Mouse (Mus musculus) MEL (cell line): ENCODE results near the gene Lrrc8e. TPM values are rescaled to one million over a fixed set of nuclear protein-coding genes. Genes with fewer than 3 reads are reported as not detected.

Source experiments
- DNase-seq: peaks from one replicate; pipeline ENCODE4 v3.0.0; 2011; ENCODE audit warnings: low read depth, low spot score
- H3K27ac ChIP-seq: 2 replicates; pipeline ENCODE4 v1.5.1; 2012; ENCODE audit warnings: low read depth, mild to moderate bottlenecking, control low read depth, low read length, moderate library complexity; ENCODE audit not compliant: control insufficient read depth
- H3K27me3 ChIP-seq, 2 experiments: fragments of 150-350 bp in 1 of 2; sonication (generic) in 1 of 2; 2 replicates each; pipeline ENCODE4 v1.6.1; 2012; ENCODE audit warnings: low read length in 2 of 2, mild to moderate bottlenecking in 2 of 2, improper control_type of control experiment in 1 of 2, moderate library complexity in 1 of 2; ENCODE audit not compliant: insufficient read depth in 2 of 2, control insufficient read depth in 1 of 2
- H3K36me3 ChIP-seq, 2 experiments: 2 replicates each; pipeline ENCODE4 v1.6.1; 2012 to 2014; ENCODE audit warnings: low read length in 2 of 2, improper control_type of control experiment in 1 of 2, inconsistent platforms in 1 of 2, mild to moderate bottlenecking in 1 of 2; ENCODE audit not compliant: insufficient read depth in 2 of 2, control insufficient read depth in 1 of 2
- H3K4me1 ChIP-seq, 2 experiments: fragments of 150-350 bp in 1 of 2; sonication (generic) in 1 of 2; 2 replicates each; pipeline ENCODE4 v1.6.1; 2012; ENCODE audit warnings: low read length in 2 of 2, improper control_type of control experiment in 1 of 2, mild to moderate bottlenecking in 1 of 2; ENCODE audit not compliant: insufficient read depth in 2 of 2, control insufficient read depth in 1 of 2
- H3K4me3 ChIP-seq, 2 experiments: fragments of 150-350 bp in 1 of 2; sonication (generic) in 1 of 2; 2 replicates each; pipeline ENCODE4 v1.5.1; 2012; ENCODE audit warnings: low read depth in 2 of 2, low read length in 2 of 2, mild to moderate bottlenecking in 2 of 2, moderate library complexity in 2 of 2, control low read depth in 1 of 2, improper control_type of control experiment in 1 of 2; ENCODE audit not compliant: control insufficient read depth in 1 of 2, insufficient read depth in 1 of 2
- H3K79me2 ChIP-seq: 2 replicates; pipeline ENCODE4 v1.6.1; 2012; ENCODE audit warnings: mild to moderate bottlenecking, low read length, moderate library complexity; ENCODE audit not compliant: control insufficient read depth, poor library complexity, insufficient read depth
- H3K9ac ChIP-seq: 2 replicates; pipeline ENCODE4 v1.6.1; 2012; ENCODE audit warnings: low read depth, mild to moderate bottlenecking, control low read depth, low read length, moderate library complexity; ENCODE audit not compliant: control insufficient read depth, poor library complexity, severe bottlenecking
- H3K9me3 ChIP-seq: fragments of 150-350 bp; sonication (generic); replicated peaks from 2 replicates; pipeline ENCODE4 v1.6.1; 2012; ENCODE audit warnings: mild to moderate bottlenecking, low read length, improper control_type of control experiment, moderate library complexity; ENCODE audit not compliant: insufficient read depth
- BHLHE40 ChIP-seq: IDR thresholded peaks from 2 replicates; pipeline ENCODE4 v1.6.1; 2012; ENCODE audit warnings: low read depth, mild to moderate bottlenecking, inconsistent platforms, low read length, improper control_type of control experiment, borderline replicate concordance
- CHD1 ChIP-seq: IDR thresholded peaks from 2 replicates; pipeline ENCODE4 v1.6.1; 2012; ENCODE audit warnings: low read depth, mild to moderate bottlenecking, inconsistent platforms, low read length, improper control_type of control experiment
- CTCF ChIP-seq, 3 experiments: IDR thresholded peaks in 2 of 3; conservative IDR thresholded peaks in 1 of 3; 2 replicates each; pipeline ENCODE4 v1.5.1; 2011 to 2012; ENCODE audit warnings: low read length in 3 of 3, low read depth in 2 of 3, mild to moderate bottlenecking in 2 of 3, improper control_type of control experiment in 1 of 3, inconsistent platforms in 1 of 3, mixed read lengths in 1 of 3, moderate library complexity in 1 of 3; ENCODE audit not compliant: control insufficient read depth in 1 of 3, insufficient read depth in 1 of 3, poor library complexity in 1 of 3, severe bottlenecking in 1 of 3
- ELF1 ChIP-seq: IDR thresholded peaks from 2 replicates; pipeline ENCODE4 v1.6.1; 2014; ENCODE audit warnings: low read depth, mild to moderate bottlenecking, inconsistent platforms, low read length, improper control_type of control experiment, moderate library complexity
- EP300 ChIP-seq, 2 experiments: IDR thresholded peaks; 2 replicates each; pipeline ENCODE4 v1.6.1; 2011; ENCODE audit warnings: improper control_type of control experiment in 2 of 2, low read length in 2 of 2, low read depth in 1 of 2, mild to moderate bottlenecking in 1 of 2
- ETS1 ChIP-seq: IDR thresholded peaks from 2 replicates; pipeline ENCODE4 v1.6.1; 2012; ENCODE audit warnings: low read depth, mild to moderate bottlenecking, inconsistent platforms, low read length, improper control_type of control experiment, moderate library complexity
- MAFK ChIP-seq: IDR thresholded peaks from 2 replicates; pipeline ENCODE4 v1.6.1; 2011; ENCODE audit warnings: low read depth, mild to moderate bottlenecking, low read length, improper control_type of control experiment, borderline replicate concordance
- MAZ ChIP-seq: IDR thresholded peaks from 2 replicates; pipeline ENCODE4 v1.6.1; 2012; ENCODE audit warnings: low read depth, mild to moderate bottlenecking, inconsistent platforms, low read length, improper control_type of control experiment
- MXI1 ChIP-seq: IDR thresholded peaks from 2 replicates; pipeline ENCODE4 v1.6.1; 2011; ENCODE audit warnings: mild to moderate bottlenecking, low read depth, low read length, improper control_type of control experiment
- POLR2A ChIP-seq, 2 experiments: IDR thresholded peaks; 2 replicates each; pipeline ENCODE4 v1.6.1; 2011 to 2012; ENCODE audit warnings: low read length in 2 of 2, mild to moderate bottlenecking in 2 of 2, control low read depth in 1 of 2, improper control_type of control experiment in 1 of 2, low read depth in 1 of 2, moderate library complexity in 1 of 2; ENCODE audit not compliant: control insufficient read depth in 1 of 2, insufficient read depth in 1 of 2, poor library complexity in 1 of 2
- RAD21 ChIP-seq: IDR thresholded peaks from 2 replicates; pipeline ENCODE4 v1.6.1; 2011; ENCODE audit warnings: mild to moderate bottlenecking, low read depth, low read length, improper control_type of control experiment
- TAL1 ChIP-seq: IDR thresholded peaks from 2 replicates; pipeline ENCODE4 v1.6.1; 2012; ENCODE audit warnings: mild to moderate bottlenecking, inconsistent platforms, low read length, moderate library complexity, mixed read lengths
- UBTF ChIP-seq: IDR thresholded peaks from 2 replicates; pipeline ENCODE4 v1.6.1; 2012; ENCODE audit warnings: low read depth, mild to moderate bottlenecking, inconsistent platforms, low read length, improper control_type of control experiment, moderate library complexity, borderline replicate concordance; ENCODE audit not compliant: insufficient read depth
- ZKSCAN1 ChIP-seq: IDR thresholded peaks from 2 replicates; pipeline ENCODE4 v1.6.1; 2012; ENCODE audit warnings: low read depth, mild to moderate bottlenecking, inconsistent platforms, low read length, improper control_type of control experiment, moderate library complexity
- polyA plus RNA-seq, 2 experiments: library from polyadenylated mRNA; stranded (reverse) in 1 of 2; unstranded in 1 of 2; fragments of >175 nt in 1 of 2; fragments of >200 nt in 1 of 2; gene quantifications; 2 replicates each; pipeline versions ENCODE4 v1.2.1 to v1.2.4; 2012; ENCODE audit warnings: low replicate concordance in 2 of 2, low read depth in 1 of 2; ENCODE audit not compliant: insufficient read length in 2 of 2, insufficient read depth in 1 of 2, missing spikeins in 1 of 2
- total RNA-seq: library from RNA; depleted of rRNA; stranded (reverse); fragments of 300-350 nt; gene quantifications from 2 replicates; pipeline ENCODE4 v1.2.3, GENCODE M21; 2012

Lrrc8e gene
- total and polyA plus RNA-seq, 3 experiments, result 0.35 to 0.36 TPM; not detected in 1

DNA sequence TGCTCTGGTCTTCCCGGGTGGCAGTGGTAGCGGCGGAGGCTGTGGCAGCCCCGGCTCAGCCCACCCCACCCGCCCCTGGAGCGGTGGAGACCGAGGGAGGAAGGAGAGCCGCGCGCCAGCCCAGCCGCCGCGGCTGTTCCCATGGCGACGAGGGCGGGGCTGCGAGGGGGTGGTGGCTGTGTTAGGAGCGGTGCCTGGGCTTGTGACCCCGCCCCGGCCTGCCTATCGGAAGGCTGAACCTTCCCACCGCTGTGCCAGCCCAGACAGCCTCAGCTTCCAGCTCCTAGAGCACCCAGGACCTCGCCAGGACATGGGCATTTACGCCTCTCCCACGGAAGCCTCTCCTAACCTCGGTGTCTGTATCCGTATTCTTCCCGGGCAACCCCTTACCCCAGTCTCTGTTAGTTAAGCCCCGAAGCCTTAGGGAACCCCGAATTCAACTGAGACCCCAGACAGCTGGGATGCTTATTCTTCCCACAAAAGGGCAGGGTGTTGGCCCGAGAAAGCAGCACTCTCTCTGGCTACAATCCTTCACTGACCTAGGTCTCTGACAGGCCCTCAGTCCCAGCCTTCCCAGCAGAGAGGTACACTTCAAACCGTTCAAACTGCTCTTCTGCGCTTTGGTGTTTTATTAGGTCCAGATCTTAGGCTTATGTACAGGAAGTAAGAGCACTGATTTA lies 32.6 kb downstream of the Lrrc8e start, which contains the start of gene Ctxn1 (continued):
- TF ChIP-seq ZKSCAN1, result no peak
- no peak for TF ChIP-seq UBTF

DNA sequence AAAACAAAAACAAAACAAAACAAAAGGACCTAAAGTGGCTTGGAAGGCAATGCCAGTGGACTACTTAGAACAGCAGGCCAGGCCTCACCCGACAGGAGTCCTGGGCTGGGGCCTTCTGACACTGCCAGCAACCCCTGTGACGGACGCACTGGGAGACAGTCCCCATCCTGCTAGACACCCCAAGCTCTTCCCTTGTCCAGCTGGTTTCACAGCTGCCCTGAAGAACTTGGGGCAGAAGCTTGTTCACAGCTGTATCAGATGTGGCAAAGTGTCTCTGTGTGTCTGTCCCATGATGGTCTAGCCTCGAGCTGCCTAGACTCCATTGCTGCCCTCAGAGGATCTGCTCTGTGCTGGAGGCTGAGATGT lies 33.2 kb downstream of the Lrrc8e start:
- Histone ChIP-seq H3K4me3 (no peak overlapping the region), H3K27ac (no peak overlapping the region), H3K4me1 (peaks cover 0 to 5% of the 10 kb centered on the region in 2 experiments; a peak in 2 of 4 replicates), H3K79me2 (no peaks in the 10 kb centered on the region), H3K9ac (no peak overlapping the region), H3K27me3 (no peaks in the 10 kb centered on the region), H3K36me3 (peaks cover 3% of the 10 kb centered on the region in 2 experiments; a peak in 3 of 4 replicates), H3K9me3 (no peaks in the 10 kb centered on the region)
- no peak for TF ChIP-seq ELF1
- DNase-seq, result no peak

DNA sequence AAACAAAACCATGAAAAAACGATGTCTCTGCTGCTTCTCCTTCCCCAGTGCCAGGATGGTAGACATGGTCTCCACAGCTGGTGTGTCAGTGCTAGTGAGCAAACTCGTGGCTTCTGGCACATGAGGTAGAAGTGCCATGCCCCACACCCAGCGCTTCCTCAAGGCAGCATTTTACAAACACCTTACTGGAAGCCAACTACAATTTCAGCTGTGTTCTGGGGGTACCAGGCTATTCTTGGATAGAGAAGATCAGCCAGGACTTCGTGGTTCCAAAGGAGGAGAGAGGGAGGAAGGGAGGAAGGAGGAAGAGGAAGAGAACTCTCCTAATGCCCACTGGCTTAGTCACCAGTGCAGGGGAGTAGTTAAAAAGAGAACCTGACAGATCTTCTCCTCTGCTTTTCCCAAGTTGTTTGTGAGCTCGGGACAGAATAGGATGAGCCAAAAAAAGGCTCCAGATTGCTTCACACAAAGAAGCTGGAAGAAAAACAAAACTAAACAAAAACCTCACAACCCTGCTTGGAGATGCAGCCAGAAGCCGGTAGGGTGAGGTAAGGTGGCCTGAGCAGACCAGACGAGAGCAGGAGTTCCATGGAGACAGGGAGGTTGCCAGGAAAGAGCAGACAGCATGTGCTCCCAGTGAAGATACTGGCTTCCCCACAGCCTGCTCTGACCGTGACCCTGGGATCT lies 36.6 kb downstream of the Lrrc8e start:
- no peak overlapping the region for H3K9ac ChIP-seq
- no peak overlapping the region for H3K27ac ChIP-seq
- H3K9me3 ChIP-seq, result no peaks in the 10 kb centered on the region
- no peak for DNase-seq
- peaks cover 3 to 12% of the 10 kb centered on the region in 2 experiments; a peak in 3 of 4 replicates for H3K36me3 ChIP-seq
- no peaks in the 10 kb centered on the region for H3K27me3 ChIP-seq
- no peaks in the 10 kb centered on the region for H3K79me2 ChIP-seq
- TF ChIP-seq TAL1 (no peak), CHD1 (no peak), BHLHE40 (no peak), EP300 (IDR thresholded peaks at IDR 0.05; ENCODE audit: low read depth in 1 of 2, low read length in 2 of 2) (no peak), MXI1 (no peak), MAFK (no peak), CTCF (IDR thresholded peaks at IDR 0.05 in 2 of 3, conservative IDR thresholded peaks at IDR 0.05 in 1 of 3; ENCODE audit: control insufficient read depth in 1 of 3, insufficient read depth in 1 of 3, low read depth in 2 of 3, low read length in 3 of 3, poor library complexity in 1 of 3, severe bottlenecking in 1 of 3) (no peak), ELF1 (no peak), RAD21 (no peak), MAZ (no peak), POLR2A (IDR thresholded peaks at IDR 0.05; ENCODE audit: control insufficient read depth in 1 of 2, insufficient read depth in 1 of 2, low read depth in 1 of 2, low read length in 2 of 2, poor library complexity in 1 of 2) (no peak), ETS1 (no peak)
- H3K4me1 ChIP-seq, result peaks cover 0 to 4% of the 10 kb centered on the region in 2 experiments; a peak in 2 of 4 replicates
- no peak overlapping the region for H3K4me3 ChIP-seq
